Mouse (Mus musculus) kidney, adult 8-10 months (tissue): ENCODE results near the gene Cnnm3.

ENCODE experiments used
- DNase-seq, 2 experiments: peaks; one replicate each; pipeline ENCODE4 v3.0.0; 2022

Gene Cnnm3

DNA sequence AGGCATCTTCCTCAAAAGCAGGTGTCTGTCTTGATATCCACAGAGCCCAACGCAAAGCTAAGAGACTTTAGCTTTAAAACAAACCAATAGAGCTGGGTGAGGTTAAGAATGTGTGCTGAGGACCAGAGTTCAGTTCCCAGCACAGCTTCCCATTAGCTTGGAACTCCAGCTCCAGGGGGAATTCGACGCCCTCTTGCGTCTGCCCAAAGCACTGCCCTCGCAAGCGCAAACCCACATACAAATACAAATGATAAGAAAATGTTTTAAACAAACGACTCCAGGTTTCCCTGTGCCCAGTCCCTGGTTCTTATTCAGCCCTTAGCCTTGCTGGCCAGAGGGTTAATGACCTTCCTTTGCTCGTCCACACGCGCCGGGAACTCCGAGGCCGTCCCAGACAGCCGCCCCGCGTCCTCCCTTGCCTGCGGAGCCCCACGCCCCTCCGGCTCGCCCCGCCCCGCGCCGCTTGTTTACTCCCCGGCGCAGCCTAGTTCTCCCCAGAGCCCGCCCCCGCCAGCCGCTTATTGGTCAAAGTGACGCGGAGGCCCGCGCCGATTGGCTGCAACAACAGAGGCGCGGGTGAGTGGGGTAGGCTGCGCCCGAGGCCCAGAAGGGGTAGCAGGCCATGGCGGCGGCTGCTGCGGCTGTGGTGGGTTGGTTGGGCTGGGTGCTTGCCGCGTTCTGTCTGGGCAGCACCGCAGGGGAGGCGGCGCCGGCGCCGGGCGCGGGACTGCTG, at the start of gene Cnnm3:
Cnnm3 (plus strand) TSS at position 579 of the 733 bp plus-strand sequence.
- peak; percentile 99 for DNase-seq

DNA sequence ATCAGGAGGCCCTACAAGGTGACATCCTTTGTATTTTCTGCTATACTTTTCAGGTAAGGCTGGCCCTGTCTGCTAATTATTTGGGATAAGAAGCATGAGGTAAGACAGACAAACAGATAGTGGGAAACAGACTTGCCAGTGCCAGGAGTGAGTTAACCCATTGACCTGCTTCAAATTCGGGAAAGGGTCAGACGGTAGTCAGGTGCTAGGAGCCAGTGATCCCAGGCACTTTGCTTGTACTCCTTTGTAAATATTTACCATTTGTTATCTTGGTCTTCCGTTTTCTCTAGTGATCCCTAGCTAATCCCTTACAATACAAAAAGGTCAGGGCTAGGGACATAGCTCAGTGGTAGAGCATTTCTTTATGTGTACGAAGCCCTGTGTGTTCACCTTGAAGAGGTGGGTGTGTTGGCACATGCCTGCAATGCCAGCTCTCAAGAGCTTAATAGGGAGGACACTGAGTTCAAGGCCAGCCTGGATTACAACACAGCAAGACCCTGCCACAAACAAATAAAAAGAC, 46.0 kb upstream of the Cnnm3 start:
- no peak for DNase-seq

DNA sequence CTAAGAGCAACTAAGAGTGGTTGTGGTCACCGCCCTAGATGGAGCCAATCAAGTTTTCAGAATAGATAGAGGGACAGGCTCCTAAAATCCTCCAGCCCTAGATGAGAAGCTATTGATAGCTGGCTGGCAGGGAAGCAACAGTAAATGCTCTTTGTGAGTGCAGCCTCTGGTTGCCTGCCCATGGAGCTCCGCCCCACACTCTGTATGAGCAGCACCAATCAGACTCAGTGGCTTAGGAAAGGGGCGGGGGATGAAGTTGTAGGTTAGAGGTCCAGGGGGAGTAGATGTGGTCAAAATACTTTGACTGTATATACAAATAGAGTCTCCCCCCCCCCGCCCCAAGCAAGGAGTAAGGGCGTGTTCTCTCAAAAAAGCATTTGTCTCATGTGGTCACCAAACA, 44.2 kb upstream of the Cnnm3 start:
- no peak for DNase-seq

DNA sequence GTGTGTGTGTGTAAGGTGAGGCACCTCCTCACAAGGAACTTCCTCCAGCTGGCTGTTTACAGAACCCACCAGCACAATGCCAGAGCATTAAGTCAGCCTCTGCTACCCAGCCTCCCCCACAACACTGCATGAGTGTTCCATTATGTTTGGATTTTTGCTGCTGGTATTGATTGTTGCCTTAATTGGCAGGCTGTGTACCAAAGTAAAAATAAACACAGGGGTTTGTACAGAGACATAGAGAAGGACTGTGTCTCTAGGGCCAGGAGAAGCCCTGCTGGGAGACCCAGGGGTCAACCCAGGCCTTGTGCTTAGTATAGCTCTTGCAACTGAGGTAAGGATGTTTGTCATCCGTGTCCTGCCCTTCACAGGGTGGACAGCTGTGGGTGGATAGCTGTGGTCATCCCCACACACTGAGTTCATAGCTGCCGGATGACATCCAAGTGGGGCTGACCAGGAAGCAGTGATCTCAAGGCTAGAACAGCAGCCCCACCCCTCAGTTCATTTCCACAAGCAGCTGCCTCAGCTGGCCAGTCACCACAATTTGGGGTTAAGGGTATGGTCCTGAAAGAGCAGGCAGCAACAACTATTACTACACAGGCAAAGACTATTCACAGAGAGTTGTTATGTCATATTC, 41.7 kb upstream of the Cnnm3 start:
- DNase-seq: no peak

DNA sequence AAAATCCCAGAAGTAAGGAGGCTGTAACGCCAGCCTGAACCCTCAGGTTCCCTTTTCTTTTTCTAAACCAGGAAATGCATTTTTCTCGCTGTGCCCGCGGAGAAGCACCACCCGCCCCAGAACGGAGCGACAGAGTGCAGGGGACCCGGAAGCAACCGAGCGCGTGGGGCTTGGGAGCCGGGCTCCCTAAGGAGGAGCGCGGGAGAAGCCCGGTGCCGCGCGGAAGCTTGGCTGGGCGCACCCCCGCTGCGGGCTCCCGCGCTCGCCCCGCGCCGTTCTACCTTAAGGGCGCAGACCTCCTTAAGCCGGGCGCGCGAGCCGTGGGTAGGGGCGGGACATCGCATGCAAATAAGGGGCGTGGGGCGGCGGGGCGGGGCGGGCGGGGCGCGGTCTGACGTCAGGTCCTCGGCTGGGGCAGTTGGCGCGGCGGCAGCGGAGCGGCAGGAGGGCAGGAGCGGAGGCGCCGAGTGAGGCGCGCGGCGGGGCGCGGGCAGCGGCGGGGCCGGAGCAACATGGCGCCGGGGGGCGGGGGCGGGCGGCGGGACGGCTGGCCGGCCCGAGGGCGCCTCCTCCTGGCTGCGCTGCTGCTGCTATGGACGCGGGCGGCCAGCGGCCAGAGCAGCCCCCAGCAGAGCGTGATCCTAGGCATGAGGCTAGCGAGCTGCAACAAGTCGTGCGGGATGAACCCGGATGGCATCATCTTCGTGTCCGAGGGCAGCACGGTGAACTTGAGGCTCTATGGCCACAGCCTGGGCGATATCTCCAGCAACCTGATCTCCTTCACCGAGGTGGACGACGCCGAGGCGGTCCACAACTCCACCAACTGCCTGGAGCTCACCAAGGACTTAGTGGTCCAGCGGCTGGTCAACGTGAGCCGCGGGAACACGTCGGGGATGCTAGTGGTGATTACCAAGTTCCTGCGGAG, 40.2 kb upstream of the Cnnm3 start, which contains the start of gene Cnnm4:
Cnnm4 (plus strand) TSS at position 440 of the 925 bp plus-strand sequence.
- DNase-seq: peak; percentile 83 to 84

DNA sequence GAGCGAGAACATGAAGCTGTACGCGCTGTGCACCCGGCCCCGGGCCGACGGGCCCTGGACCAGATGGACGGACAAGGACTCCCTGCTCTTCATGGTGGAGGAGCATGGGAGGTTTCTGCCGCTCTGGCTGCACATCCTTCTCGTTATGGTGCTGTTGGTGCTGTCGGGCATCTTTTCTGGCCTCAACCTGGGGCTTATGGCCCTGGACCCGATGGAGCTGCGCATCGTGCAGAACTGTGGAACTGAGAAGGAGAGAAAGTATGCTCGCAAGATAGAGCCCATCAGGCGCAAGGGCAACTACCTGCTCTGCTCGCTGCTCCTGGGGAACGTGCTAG, 39.6 kb upstream of the Cnnm3 start:
- no peak for DNase-seq

DNA sequence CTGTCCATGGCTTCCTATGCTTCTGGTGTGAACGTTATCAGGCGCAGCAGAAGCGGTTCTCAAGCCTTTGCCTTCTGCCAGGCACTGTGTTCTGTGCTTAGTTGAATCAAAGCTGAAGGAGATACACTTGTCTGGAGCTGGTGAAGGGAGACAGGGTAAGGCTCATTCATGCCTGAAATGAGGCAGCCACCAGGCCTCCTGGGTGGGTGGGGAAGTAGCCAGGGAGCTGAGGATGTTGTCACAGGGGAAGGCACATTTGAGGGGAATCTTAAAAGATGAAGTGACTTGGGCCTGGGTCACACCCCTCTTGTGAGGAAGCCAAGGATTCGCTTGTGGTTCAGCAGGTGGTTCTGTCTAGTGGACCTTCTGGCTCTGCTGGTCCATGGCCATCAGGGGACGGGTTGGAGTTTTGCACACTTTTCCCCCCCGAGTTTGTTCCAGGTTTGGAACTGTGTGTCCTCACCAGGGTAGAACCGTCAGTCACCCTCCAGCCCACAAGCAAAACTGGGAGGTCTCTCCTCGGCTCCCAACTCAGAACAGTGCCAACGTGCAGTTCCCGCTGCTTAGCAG, 38.4 kb upstream of the Cnnm3 start:
- no peak for DNase-seq

DNA sequence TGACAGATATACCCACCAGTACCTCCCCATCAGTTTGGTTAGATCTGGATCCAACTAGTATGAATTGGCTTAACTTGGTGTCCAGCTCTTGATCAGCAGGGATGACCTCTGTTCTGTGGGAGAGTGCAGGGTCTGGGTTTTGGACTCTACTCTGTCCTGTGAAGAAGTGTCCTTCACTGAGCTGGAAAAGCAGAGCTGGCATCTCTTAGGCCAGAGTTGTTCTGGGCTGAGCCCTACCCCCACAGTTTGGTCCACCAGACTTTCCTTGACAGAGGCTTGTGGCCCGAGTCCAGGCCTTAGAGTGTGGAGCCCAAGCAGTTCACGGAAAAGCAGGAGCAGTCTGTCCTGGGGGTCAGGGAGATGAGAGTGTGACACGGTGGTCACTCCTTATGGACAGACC, 37.0 kb upstream of the Cnnm3 start:
- peak; percentile 80 to 83 for DNase-seq

DNA sequence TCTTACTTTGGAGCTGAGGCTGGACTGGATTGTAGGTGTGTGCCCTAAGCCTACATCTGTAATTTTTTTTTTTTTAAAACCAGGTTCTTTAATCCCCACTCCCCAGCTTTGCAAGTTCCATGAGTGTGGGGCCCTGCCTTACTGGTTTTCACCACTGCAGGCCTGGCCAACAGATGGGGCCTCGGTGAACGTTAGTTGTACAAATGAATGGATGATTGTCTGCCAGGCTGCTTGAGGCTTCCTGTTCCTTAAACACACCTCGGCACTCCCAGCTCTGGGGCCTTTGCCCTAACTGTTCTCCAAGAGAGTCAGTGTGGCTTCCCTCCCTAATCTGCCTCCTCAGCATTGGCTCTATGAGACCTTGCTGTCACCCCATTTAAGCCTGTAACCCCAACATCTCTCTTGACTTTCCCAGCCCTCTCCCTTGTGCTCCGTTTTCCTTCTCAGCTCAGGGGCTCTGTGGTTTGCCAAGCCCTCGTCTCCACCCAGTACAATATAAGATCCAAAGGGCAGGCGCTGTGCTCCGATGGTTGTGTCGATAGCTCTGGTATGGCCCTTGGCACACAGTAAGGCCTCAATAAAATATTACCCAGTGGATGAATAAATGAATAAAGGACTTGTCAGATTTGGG, 36.1 kb upstream of the Cnnm3 start:
- DNase-seq: peak; percentile 43 to 64

DNA sequence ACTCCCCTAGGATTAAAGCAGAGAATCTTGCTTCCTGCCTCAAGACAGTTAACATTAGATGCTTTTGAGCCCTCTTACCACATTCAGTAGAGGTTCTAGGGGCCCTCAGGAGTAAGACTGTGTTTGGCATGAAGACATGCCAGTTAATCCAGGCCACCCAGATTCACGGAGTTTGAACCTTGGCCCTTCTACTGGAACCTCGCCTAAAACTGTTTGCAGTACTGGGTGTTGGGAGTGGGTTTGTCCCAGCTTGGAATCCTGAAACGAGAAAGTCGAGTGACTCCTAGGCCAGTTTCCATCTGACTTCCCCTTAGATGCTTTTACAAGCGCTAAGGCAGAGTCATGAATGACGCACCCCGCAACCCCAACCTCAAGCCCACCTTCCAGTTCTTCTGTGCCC, 35.2 kb upstream of the Cnnm3 start:
- peak; percentile 68 to 77 for DNase-seq

DNA sequence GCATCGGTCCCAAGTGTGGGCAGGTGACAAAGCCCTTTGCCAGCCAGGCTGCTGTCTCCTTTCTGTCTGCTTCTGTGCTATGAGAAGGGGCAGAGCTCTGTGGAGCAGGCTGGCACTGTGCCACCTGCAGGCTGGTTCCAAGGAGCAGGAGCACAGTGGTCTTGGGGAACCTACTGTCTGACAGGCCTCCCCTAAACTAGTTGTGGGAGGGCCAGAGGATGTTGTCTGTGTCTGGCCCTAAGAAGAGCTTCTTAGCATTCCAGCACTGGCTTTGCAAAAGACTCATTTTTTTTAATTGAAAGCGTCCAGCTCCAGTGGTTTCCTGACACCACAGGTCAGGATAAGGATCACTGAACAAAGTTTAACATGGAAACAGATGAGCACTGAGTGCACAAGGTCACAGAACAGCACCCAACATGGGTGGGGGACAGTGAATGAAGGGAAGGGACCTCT, 33.3 kb upstream of the Cnnm3 start:
- DNase-seq: peak; percentile 44 to 68

DNA sequence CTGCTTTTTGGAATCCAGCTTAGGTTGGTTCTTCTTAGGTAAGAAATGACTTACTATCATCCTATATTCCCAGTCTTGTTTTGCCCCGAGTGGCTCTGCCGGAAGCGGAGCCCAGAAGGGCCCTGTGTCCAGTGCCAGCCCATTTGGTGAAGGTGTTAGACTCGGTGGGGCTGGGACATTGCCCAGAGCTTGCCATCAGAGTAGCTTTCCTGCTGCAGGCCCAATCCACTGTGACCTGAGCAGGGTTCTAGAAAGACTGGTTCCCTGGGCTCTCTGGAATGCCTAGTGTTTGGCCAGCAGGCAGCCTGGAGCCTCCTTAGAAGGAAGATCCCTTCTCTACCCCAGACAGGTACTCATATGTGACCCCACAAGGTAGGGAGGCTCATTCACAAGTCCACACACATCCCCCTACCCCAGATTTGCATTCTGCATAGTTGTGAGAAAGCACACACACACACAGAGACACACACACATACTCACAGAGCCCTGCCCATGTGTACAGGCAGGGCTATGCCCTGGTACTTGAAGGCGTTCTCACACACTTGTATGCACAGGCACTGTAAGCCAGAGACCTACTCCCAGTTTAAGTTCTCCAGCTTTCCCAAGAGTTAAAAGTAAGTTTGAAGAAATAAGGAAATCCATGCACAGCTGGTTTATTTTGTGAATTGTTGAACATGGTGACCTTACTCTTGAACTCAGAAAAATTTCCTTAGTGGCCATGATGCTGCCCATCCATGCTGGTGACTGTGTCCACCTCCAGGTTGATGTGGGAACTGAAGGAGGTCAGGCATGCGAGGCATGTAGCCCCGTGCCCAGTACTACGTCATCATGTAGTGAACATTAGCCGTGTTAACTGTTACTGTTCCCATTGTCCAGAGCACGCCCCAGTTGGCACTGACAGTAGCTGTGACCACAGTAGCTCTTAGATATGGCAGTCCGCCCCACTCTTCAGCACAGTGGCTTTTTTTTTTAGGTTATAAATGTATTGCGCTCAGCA, 31.5 kb upstream of the Cnnm3 start:
- no peak for DNase-seq

DNA sequence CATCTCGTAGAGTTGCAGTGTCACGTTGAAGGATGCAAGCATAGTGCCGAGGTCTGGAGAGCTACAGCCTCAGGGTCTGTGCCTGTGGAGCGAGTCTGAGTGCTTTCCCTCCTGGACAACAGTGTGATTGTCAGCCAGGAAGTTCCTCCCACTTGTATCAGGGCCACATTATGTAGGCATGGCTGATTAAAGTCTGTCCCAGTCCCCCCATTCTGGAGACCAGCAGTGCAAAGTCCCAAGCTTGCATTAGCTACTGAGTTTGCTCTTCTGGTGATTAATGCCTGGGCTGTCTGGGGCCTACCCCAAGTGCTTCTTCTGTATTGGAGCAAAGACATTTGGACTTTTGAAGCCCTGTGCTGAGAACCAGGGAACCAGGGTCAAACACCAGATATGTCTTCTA, 27.8 kb upstream of the Cnnm3 start:
- DNase-seq: no peak

DNA sequence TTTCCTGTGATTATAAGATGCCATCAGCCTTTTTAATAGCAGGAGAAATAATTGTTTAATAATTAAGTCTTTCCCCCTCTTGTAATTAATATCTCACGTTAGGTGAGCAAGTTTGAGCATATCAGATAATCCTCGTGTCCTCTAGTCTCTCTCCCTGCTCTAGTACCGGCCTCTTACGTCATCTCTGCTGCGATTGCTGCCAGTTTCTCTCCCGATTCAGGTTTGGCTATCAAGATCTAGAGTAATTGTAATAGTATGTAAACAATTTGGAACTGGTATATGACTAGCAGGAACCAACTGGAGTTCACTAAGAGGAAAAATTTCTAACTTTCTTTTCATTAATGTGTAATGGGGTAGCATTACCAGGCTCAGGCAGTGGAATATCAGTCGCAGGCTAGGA, 26.6 kb upstream of the Cnnm3 start:
- no peak for DNase-seq

DNA sequence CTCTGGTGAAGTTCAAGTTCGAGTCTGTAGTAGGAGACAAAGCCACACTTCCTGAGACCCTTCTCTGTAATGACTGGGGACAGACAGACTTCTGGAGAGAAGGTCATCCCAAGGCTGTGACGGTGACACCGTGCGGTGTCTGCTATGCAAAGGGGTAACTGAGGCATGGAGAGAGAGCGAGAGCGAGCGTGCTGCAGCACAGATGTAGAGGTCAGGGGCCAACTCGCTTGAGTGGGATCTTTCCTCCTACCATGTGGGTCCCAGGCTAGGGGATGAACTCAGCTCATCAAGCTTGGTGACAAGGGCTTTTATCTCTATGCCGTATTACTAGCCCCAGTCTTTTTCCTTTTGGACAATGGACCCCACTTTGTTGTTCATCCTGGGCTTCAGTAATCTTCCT, 24.6 kb upstream of the Cnnm3 start:
- DNase-seq: no peak

DNA sequence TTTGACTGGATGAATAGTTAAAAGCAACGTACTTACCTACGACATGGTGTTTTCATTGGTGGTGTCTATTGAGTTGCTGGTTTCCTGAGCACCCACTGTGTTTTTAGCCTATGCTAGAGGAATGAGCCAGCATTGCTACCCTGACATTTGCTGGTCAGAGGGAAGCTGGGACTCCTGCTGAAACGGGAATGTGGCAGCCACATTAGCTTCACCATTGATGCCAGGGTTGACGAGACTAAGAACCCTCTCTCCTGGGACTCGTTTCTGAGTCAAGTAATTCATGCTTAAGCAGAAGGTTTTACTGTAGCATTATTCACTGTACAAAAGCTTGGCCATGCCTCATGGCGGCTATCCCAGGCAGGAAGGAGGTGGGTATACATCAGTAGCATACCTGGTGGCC, 22.0 kb upstream of the Cnnm3 start:
- DNase-seq: no peak

DNA sequence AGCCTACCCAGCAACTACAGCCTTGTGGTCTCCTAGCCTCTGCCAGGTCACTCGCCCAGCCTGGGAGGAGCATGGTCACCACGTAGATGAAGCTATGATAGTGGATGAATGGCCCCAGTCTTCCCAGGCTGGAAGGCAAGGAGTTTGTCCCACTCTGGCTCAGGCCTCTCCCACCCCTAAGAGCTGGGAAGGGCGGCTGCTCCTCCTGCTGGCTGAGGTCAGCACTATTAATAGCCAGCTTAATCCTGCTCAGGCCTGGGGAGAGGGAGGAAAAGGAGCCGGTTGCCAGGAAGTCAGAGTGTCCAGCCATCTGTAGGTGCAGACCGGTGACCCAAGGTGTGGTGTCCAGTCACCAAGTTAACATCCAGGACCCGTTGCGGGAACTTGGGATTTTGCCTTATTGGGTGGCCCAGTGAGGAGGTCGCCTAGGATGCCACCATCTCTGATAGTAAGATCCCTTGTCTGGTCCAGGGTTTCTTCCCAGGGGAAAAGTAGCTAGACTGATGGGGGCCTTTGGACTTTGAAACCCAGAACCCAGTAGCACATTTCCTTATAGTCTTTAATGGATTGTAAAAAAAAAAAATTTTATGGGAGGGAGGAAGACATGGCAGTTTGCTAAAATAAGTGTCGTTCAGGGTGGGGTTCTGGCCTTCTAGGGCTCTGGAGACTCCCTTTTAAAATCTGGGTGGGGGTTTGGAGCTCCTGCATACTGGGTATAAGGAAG, 19.1 kb upstream of the Cnnm3 start:
- DNase-seq: peak; percentile 66 to 70

DNA sequence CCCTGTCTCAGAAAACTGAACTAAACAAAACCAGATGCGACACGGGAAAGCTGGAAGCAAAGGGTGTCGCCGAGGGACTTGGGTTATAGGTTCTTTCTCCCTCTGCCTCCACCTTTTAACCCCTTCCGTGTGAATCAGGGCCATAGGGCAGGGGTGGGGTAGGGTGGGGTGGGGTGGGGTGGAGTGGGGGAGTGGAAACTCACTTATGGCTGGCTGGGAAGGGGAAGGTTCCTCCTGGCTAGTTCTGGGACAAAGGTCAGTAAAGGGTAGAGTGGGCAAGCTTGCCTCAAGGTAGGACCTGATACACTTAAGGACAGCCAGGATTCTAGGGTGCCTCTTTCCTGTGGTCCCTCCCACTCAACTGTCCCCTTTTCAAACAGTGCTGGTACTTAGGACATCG, 18.4 kb upstream of the Cnnm3 start:
- no peak for DNase-seq

DNA sequence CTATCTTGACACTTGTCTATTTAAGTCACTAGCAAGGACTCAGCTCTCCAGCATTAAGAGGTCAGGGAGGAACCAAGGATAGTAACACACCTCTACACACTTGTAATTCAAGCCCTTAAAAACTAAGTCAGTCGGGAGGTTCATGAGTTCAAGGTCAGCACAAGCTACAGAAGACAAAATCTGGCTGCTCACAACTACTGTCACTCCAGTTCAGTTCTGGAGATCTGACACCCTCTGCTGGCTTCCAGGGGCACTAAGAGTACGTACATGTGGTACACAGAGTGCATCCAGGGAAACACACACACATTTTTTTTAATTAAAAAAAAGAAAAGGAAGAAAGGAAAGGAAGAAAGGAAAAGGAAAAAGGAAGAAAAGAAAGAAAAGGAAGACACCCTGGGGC, 14.9 kb upstream of the Cnnm3 start:
- DNase-seq: peak in 1 of 2 experiments; percentile 43

DNA sequence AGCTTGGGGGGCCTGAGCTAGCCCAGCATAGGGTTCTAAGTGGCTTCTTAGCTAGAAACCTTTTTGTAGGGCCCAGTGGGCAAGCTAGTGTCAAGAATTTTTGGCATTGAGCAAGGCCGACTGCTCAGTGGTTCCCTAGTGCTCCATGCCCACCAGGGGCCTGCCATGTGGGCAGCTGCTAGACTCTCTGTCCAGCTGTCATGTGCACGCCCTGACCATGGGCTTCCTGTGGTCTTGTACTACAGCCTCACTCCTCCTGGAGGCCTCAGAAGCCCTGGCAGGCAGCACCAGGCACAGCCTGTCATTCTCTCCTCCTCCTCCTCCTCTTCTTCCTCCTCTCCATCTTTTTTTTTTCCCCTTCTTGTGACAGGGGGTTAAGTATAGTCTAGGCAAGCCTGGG, 14.4 kb upstream of the Cnnm3 start:
- no peak for DNase-seq
